Mouse (Mus musculus) heart, postnatal 0 days (tissue): ENCODE data around the gene Gm49394. TPM values are rescaled to one million over a fixed set of nuclear protein-coding genes. Genes with fewer than 3 reads are reported as not detected.
A peak's percentile ranks its signal among the peaks of the same experiment; 100 is the strongest.

Source experiments
- ATAC-seq: fragments of 200-750 bp; cut with Nextera tagmentation; 2 replicates; pipeline ENCODE4 v1.8.0; 2017; ENCODE audit warnings: low read depth, moderate number of reproducible peaks, moderate library complexity; ENCODE audit not compliant: insufficient read depth
- DNase-seq: peaks from one replicate; pipeline ENCODE4 v3.0.0-alpha.2; 2016; ENCODE audit warnings: low spot score
- H3K27ac ChIP-seq: fragments of 300-500 bp; sonication (generic); 2 replicates; pipeline ENCODE4 v1.5.1; 2014; ENCODE audit warnings: low read depth, mild to moderate bottlenecking
- H3K27me3 ChIP-seq: fragments of 300-500 bp; sonication (generic); 2 replicates; pipeline ENCODE4 v1.6.1; 2014; ENCODE audit warnings: low read length, mixed read lengths; ENCODE audit not compliant: control insufficient read depth, insufficient read depth
- H3K36me3 ChIP-seq: fragments of 300-500 bp; sonication (generic); replicated peaks from 2 replicates; pipeline ENCODE4 v1.6.1; 2014; ENCODE audit warnings: low read length, mixed read lengths; ENCODE audit not compliant: control insufficient read depth, insufficient read depth
- H3K4me1 ChIP-seq: fragments of 300-500 bp; sonication (generic); 2 replicates; pipeline ENCODE4 v1.6.1; 2014; ENCODE audit warnings: antibody characterized with exemption; ENCODE audit not compliant: control insufficient read depth, insufficient read depth
- H3K4me2 ChIP-seq: fragments of 300-500 bp; sonication (generic); 2 replicates; pipeline ENCODE4 v1.6.1; 2014; ENCODE audit warnings: low read depth, mild to moderate bottlenecking, low read length, moderate library complexity
- H3K4me3 ChIP-seq: fragments of 300-500 bp; sonication (generic); 2 replicates; pipeline ENCODE4 v1.5.1; 2014; ENCODE audit warnings: low read depth, low read length
- H3K9ac ChIP-seq: fragments of 300-500 bp; sonication (generic); replicated peaks from 2 replicates; pipeline ENCODE4 v1.6.1; 2014; ENCODE audit warnings: low read depth, low read length, mixed read lengths
- H3K9me3 ChIP-seq: fragments of 300-500 bp; sonication (generic); replicated peaks from 2 replicates; pipeline ENCODE4 v1.6.1; 2016; ENCODE audit warnings: low read length; ENCODE audit not compliant: control insufficient read depth
- CTCF ChIP-seq: IDR thresholded peaks from 2 replicates; pipeline ENCODE4 v1.5.1; 2016; ENCODE audit warnings: antibody characterized with exemption, control low read depth, low read depth
- EP300 ChIP-seq: IDR thresholded peaks from 2 replicates; pipeline ENCODE4 v1.6.1; 2016; ENCODE audit warnings: antibody characterized with exemption, low read depth
- WGBS: fragments of 180-500 bp; shearing (Covaris S2); extraction: QIAGEN DNeasy Blood & Tissue Kit; methylation state at CpG from one replicate; pipeline ENCODE4 v1.1.7; 2014; 5-methylcytosine and 5-hydroxymethylcytosine counted together
- polyA plus RNA-seq: library from polyadenylated mRNA; unstranded; fragments of >200 nt; fragmentation: Nextera tagmentation; extraction: Ambion mirVana; gene quantifications from 2 replicates; pipeline ENCODE4 v1.2.1, GENCODE M21; 2015
- total RNA-seq: library from RNA; depleted of rRNA; stranded (reverse); fragments of >200 nt; gene quantifications from 2 replicates; pipeline ENCODE4 v1.2.3, GENCODE M21; 2014; ENCODE audit warnings: low replicate concordance

The Gm49394 gene
- total and polyA plus RNA-seq, 2 experiments from 2014 or later: not detected

GRCm38 (mm10) chr7:142658681-142659180, 11.0 kb downstream of the Gm49394 start:
- H3K27me3 ChIP-seq: peaks cover 89% of the 10 kb centered on the region
- no peak for ATAC-seq
- 1% methylated on average over 37 of the region's 40 CpGs for WGBS
- H3K9me3 ChIP-seq: no peaks in the 10 kb centered on the region
- DNase-seq: peak; percentile 37
- H3K4me1 ChIP-seq: no peaks in the 10 kb centered on the region
- peak overlapping the region; percentile 63 for H3K4me3 ChIP-seq
- H3K4me2 ChIP-seq: peak overlapping the region; percentile 73
- H3K27ac ChIP-seq: peak overlapping the region; percentile 86
- H3K36me3 ChIP-seq: peaks cover 15% of the 10 kb centered on the region
- no peak for TF ChIP-seq CTCF
- no peak for TF ChIP-seq EP300
- H3K9ac ChIP-seq: peak overlapping the region; percentile 67

- Histone ChIP-seq H3K27me3 (peaks cover 86% of the 10 kb centered on the region), H3K9me3 (no peaks in the 10 kb centered on the region), H3K4me2 (peak overlapping the region; percentile 73), H3K27ac (peak overlapping the region; percentile 86), H3K36me3 (peaks cover 19% of the 10 kb centered on the region), H3K9ac (peak overlapping the region; percentile 67), H3K4me3 (peak overlapping the region; percentile 63), H3K4me1 (no peaks in the 10 kb centered on the region)
- TF ChIP-seq EP300 (no peak), CTCF (no peak)
- DNase-seq: no peak
- WGBS: 2% methylated on average over 34 of the region's 34 CpGs
- ATAC-seq: no peak
Observed at GRCm38 (mm10) chr7:142657821-142658614, 11.7 kb downstream of the Gm49394 start.

- Histone ChIP-seq H3K9me3 (no peaks in the 10 kb centered on the region), H3K4me2 (peak overlapping the region; percentile 73), H3K9ac (peak overlapping the region; percentile 67), H3K27ac (peak overlapping the region; percentile 86), H3K4me3 (peak overlapping the region; percentile 63), H3K36me3 (peaks cover 19% of the 10 kb centered on the region), H3K4me1 (no peaks in the 10 kb centered on the region), H3K27me3 (peaks cover 80% of the 10 kb centered on the region)
- DNase-seq (no peak), ATAC-seq (no peak; the same call in 1 of the 2 replicates)
- WGBS: 20% methylated on average over 9 of the region's 9 CpGs
- TF ChIP-seq EP300: no peak
Observed at GRCm38 (mm10) chr7:142657341-142657791, 12.4 kb downstream of the Gm49394 start.

GRCm38 (mm10) chr7:142656055-142656454, 13.7 kb downstream of the Gm49394 start:
- H3K27me3 ChIP-seq: peaks cover 67% of the 10 kb centered on the region
- TF ChIP-seq EP300 (no peak), CTCF (no peak)
- H3K9ac ChIP-seq: no peak overlapping the region
- WGBS: 48% methylated on average over 4 of the region's 4 CpGs
- no peak overlapping the region for H3K27ac ChIP-seq
- peak; percentile 67 for DNase-seq
- peak overlapping the region; percentile 63 for H3K4me3 ChIP-seq
- ATAC-seq: peak; percentile 39
- H3K36me3 ChIP-seq: peaks cover 19% of the 10 kb centered on the region
- peak overlapping the region; percentile 73 for H3K4me2 ChIP-seq
- H3K9me3 ChIP-seq: no peaks in the 10 kb centered on the region
- no peaks in the 10 kb centered on the region for H3K4me1 ChIP-seq

GRCm38 (mm10) chr7:142655633-142656032, 14.1 kb downstream of the Gm49394 start:
- Histone ChIP-seq H3K27me3 (peaks cover 62% of the 10 kb centered on the region), H3K9me3 (no peaks in the 10 kb centered on the region), H3K4me2 (peak overlapping the region; percentile 73), H3K4me3 (peak overlapping the region; percentile 25), H3K9ac (no peak overlapping the region), H3K4me1 (no peaks in the 10 kb centered on the region), H3K36me3 (peaks cover 19% of the 10 kb centered on the region), H3K27ac (no peak overlapping the region)
- DNase-seq (no peak), ATAC-seq (no peak)
- no peak for TF ChIP-seq CTCF
- 18% methylated on average over 11 of the region's 11 CpGs for WGBS
